Mouse (Mus musculus): ENCODE data around the gene Defb45. TPM values are rescaled to one million over a fixed set of nuclear protein-coding genes. Genes with fewer than 3 reads are reported as not detected.

Defb45 gene
- total and polyA plus RNA-seq, 2 experiments from 2014 or later: not detected

DNA sequence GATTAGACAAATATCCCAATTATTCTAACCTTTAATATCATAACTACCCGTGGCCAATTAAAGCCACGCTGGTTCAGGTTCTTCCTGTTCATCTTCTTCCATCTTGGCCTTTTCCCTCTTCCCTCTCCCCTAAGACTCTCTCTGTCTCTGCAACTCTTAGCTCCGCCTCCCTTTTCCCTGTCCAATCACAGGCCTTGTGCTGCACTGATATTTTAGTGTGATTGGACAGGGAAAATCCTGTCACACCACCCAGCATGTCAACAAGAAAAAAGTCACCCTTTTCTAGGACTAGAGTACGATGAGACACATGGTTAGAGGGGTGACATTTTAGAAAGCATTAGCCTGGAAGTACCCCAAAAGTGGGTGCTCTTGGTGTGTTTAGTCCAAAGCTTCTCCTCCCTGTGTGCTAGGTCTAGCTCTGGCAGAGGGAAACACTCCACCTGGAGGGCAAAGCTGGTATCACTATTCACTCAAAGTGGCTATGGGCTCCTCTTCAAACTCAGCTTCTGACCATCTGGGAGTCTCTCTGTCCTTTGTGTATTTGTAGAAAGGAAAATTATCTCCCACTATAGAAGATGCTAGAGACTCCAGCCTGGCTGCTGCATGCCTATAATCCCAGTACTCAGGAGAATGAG, 12.2 kb downstream of the Defb45 start:
- Histone ChIP-seq H3K27ac (ENCODE audit: low read depth, low read length) (no peak overlapping the region), H3K36me3 (ENCODE audit: insufficient read depth) (no peaks in the 10 kb centered on the region), H3K9ac (no peak overlapping the region), H3K27me3 (ENCODE audit: insufficient read depth, low read length) (no peaks in the 10 kb centered on the region), H3K4me2 (ENCODE audit: low read depth) (no peak overlapping the region), H3K9me3 (ENCODE audit: low read length) (no peaks in the 10 kb centered on the region), H3K4me1 (ENCODE audit: insufficient read depth) (no peaks in the 10 kb centered on the region), H3K4me3 (ENCODE audit: low read depth, low read length) (no peak overlapping the region)
- WGBS: 69% methylated on average over 4 of the region's 4 CpGs
- DNase-seq: no peak
- TF ChIP-seq CTCF (IDR thresholded peaks at IDR 0.05; ENCODE audit: low read depth): peak; percentile 34
- ATAC-seq: no peak

DNA sequence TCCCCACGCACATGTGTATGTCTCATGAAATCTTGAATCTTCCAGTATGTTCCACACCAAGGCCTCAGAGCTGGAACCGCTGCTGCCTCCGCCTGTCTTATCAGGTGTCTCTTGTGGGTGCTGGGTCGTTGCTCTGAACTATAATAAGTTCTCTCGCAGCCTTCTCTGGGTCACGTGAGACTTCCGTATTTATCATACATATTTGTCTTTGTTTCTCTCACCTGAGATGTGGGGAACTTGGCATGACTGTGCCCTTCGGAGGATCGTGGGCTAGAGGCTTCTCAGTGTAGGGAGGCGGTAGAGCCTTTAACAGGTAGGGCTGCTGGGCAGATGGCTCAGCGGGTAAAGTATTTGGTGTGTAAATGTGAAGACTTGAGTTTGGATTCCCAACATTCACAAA, 18.6 kb downstream of the Defb45 start:
- ATAC-seq: no peak
- H3K36me3 ChIP-seq (ENCODE audit: insufficient read depth): no peaks in the 10 kb centered on the region
- H3K4me3 ChIP-seq (ENCODE audit: low read depth, low read length): no peak overlapping the region
- no peaks in the 10 kb centered on the region for H3K27me3 ChIP-seq (ENCODE audit: insufficient read depth, low read length)
- no peak overlapping the region for H3K27ac ChIP-seq (ENCODE audit: low read depth, low read length)
- H3K4me2 ChIP-seq (ENCODE audit: low read depth): no peak overlapping the region
- no peaks in the 10 kb centered on the region for H3K4me1 ChIP-seq (ENCODE audit: insufficient read depth)
- no peaks in the 10 kb centered on the region for H3K9me3 ChIP-seq (ENCODE audit: low read length)
- no peak for TF ChIP-seq CTCF (IDR thresholded peaks at IDR 0.05; ENCODE audit: low read depth)
- DNase-seq: no peak
- H3K9ac ChIP-seq: no peak overlapping the region
- 92% methylated on average over 11 of the region's 11 CpGs for WGBS

- no peaks in the 10 kb centered on the region for H3K27me3 ChIP-seq (ENCODE audit: insufficient read depth, low read length)
- TF ChIP-seq CTCF (IDR thresholded peaks at IDR 0.05; ENCODE audit: low read depth): no peak
- no peak within 1 kb of the TSS for H3K4me3 ChIP-seq (ENCODE audit: low read depth, low read length)
- no peaks in the 10 kb centered on the region for H3K36me3 ChIP-seq (ENCODE audit: insufficient read depth)
- no peak within 1 kb of the TSS for H3K4me2 ChIP-seq (ENCODE audit: low read depth)
- WGBS: 75% methylated on average over 7 of the region's 7 CpGs
- H3K9me3 ChIP-seq (ENCODE audit: low read length): no peaks in the 10 kb centered on the region
- H3K9ac ChIP-seq: no peak within 1 kb of the TSS
- ATAC-seq: no peak
- H3K27ac ChIP-seq (ENCODE audit: low read depth, low read length): no peak within 1 kb of the TSS
- H3K4me1 ChIP-seq (ENCODE audit: insufficient read depth): no peaks in the 10 kb centered on the region
- no peak for DNase-seq
Measured at GRCm38 (mm10) chr2:152580107-152580506, 19.1 kb downstream of the Defb45 start, which contains the start of gene Defb19. Gene Defb19, minus strand, starts transcription at chr2:152580312.

DNA sequence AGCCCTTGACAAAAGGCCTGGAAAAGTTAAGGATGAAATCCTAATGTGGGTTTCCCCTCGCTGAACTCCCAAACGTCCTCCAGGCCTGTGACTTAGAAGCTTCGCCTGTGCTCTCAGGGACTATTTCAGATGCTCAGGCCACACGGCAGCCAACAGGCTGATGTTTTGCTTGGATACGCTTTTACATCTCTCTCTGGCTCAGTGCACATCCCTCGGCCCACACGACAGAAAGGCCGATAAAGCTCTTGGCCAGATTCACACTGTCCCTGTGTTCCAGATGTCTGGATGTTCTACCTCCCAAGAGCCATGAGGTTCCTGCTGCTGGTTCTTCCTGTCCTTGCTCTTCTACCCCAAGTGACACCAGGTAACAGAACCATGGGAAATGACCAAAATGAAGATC, 25.7 kb downstream of the Defb45 start:
- H3K27ac ChIP-seq (ENCODE audit: low read depth, low read length): no peak overlapping the region
- WGBS: 88% methylated on average over 8 of the region's 8 CpGs
- H3K4me3 ChIP-seq (ENCODE audit: low read depth, low read length): no peak overlapping the region
- no peaks in the 10 kb centered on the region for H3K27me3 ChIP-seq (ENCODE audit: insufficient read depth, low read length)
- DNase-seq: no peak
- no peaks in the 10 kb centered on the region for H3K36me3 ChIP-seq (ENCODE audit: insufficient read depth)
- TF ChIP-seq CTCF (IDR thresholded peaks at IDR 0.05; ENCODE audit: low read depth): no peak
- no peaks in the 10 kb centered on the region for H3K4me1 ChIP-seq (ENCODE audit: insufficient read depth)
- H3K4me2 ChIP-seq (ENCODE audit: low read depth): no peak overlapping the region
- no peak for ATAC-seq
- no peak overlapping the region for H3K9ac ChIP-seq
- no peaks in the 10 kb centered on the region for H3K9me3 ChIP-seq (ENCODE audit: low read length)

- Histone ChIP-seq H3K4me1 (ENCODE audit: insufficient read depth) (no peaks in the 10 kb centered on the region), H3K36me3 (ENCODE audit: insufficient read depth) (no peaks in the 10 kb centered on the region), H3K27me3 (ENCODE audit: insufficient read depth, low read length) (no peaks in the 10 kb centered on the region), H3K9me3 (ENCODE audit: low read length) (no peaks in the 10 kb centered on the region), H3K4me2 (ENCODE audit: low read depth) (no peak within 1 kb of the TSS), H3K4me3 (ENCODE audit: low read depth, low read length) (no peak within 1 kb of the TSS), H3K27ac (ENCODE audit: low read depth, low read length) (no peak within 1 kb of the TSS), H3K9ac (no peak within 1 kb of the TSS)
- no peak for TF ChIP-seq CTCF (IDR thresholded peaks at IDR 0.05; ENCODE audit: low read depth)
- 62% methylated on average over 11 of the region's 11 CpGs for WGBS
- ATAC-seq (no peak), DNase-seq (no peak)
Measured at GRCm38 (mm10) chr2:152572114-152572794, 26.9 kb downstream of the Defb45 start, which contains the start of gene Defb21. Gene Defb21, plus strand, starts transcription at chr2:152572744.

GRCm38 (mm10) chr2:152570313-152570712, 28.9 kb downstream of the Defb45 start:
- no peak for ATAC-seq

GRCm38 (mm10) chr2:152569881-152570280, 29.3 kb downstream of the Defb45 start:
- no peaks in the 10 kb centered on the region for H3K27me3 ChIP-seq (ENCODE audit: insufficient read depth, low read length)
- no peak for DNase-seq
- no peaks in the 10 kb centered on the region for H3K4me1 ChIP-seq (ENCODE audit: insufficient read depth)
- no peaks in the 10 kb centered on the region for H3K36me3 ChIP-seq (ENCODE audit: insufficient read depth)
- no peak overlapping the region for H3K4me2 ChIP-seq (ENCODE audit: low read depth)
- 77% methylated on average over 4 of the region's 4 CpGs for WGBS
- H3K9ac ChIP-seq: no peak overlapping the region
- no peak for TF ChIP-seq CTCF (IDR thresholded peaks at IDR 0.05; ENCODE audit: low read depth)
- no peak for ATAC-seq
- no peak overlapping the region for H3K4me3 ChIP-seq (ENCODE audit: low read depth, low read length)
- no peak overlapping the region for H3K27ac ChIP-seq (ENCODE audit: low read depth, low read length)
- no peaks in the 10 kb centered on the region for H3K9me3 ChIP-seq (ENCODE audit: low read length)

More at GRCm38 (mm10) chr2:152570313-152570712, 28.9 kb downstream of the Defb45 start:
- WGBS: 81% methylated on average over 6 of the region's 6 CpGs
- no peaks in the 10 kb centered on the region for H3K36me3 ChIP-seq (ENCODE audit: insufficient read depth)
- H3K4me1 ChIP-seq (ENCODE audit: insufficient read depth): no peaks in the 10 kb centered on the region
- TF ChIP-seq CTCF (IDR thresholded peaks at IDR 0.05; ENCODE audit: low read depth): no peak
- H3K27me3 ChIP-seq (ENCODE audit: insufficient read depth, low read length): no peaks in the 10 kb centered on the region
- H3K9me3 ChIP-seq (ENCODE audit: low read length): no peaks in the 10 kb centered on the region
- DNase-seq: no peak
- H3K27ac ChIP-seq (ENCODE audit: low read depth, low read length): no peak overlapping the region
- H3K4me2 ChIP-seq (ENCODE audit: low read depth): no peak overlapping the region
- no peak overlapping the region for H3K4me3 ChIP-seq (ENCODE audit: low read depth, low read length)
- H3K9ac ChIP-seq: no peak overlapping the region

All from forebrain, postnatal 0 days (tissue).